Mouse (Mus musculus) intestine, embryonic 15.5 days (tissue): ENCODE measurements at regions not wholly inside any gene's neighbourhood (a gene's known extent, or its start where the extent isn't known, plus 50 kb on each side); places are given as distances from the start of the nearest gene placed in this dataset.

Experiments used
- ATAC-seq: fragments of 200-750 bp; cut with Nextera tagmentation; 2 replicates; pipeline ENCODE4 v1.8.0; 2017; ENCODE audit warnings: moderate TSS enrichment, moderate library complexity
- H3K27ac ChIP-seq: fragments of 300-500 bp; sonication (generic); 2 replicates; pipeline ENCODE4 v1.5.1; 2015; ENCODE audit warnings: mild to moderate bottlenecking, inconsistent platforms
- H3K27me3 ChIP-seq: fragments of 300-500 bp; sonication (generic); replicated peaks from 2 replicates; pipeline ENCODE4 v1.6.1; 2015; ENCODE audit warnings: inconsistent platforms
- H3K36me3 ChIP-seq: fragments of 300-500 bp; sonication (generic); 2 replicates; pipeline ENCODE4 v1.6.1; 2015; ENCODE audit warnings: inconsistent platforms
- H3K4me1 ChIP-seq: fragments of 300-500 bp; sonication (generic); replicated peaks from 2 replicates; pipeline ENCODE4 v1.6.1; 2015; ENCODE audit warnings: inconsistent platforms
- H3K4me2 ChIP-seq: fragments of 300-500 bp; sonication (generic); replicated peaks from 2 replicates; pipeline ENCODE4 v1.6.1; 2015; ENCODE audit warnings: mild to moderate bottlenecking, inconsistent platforms
- H3K4me3 ChIP-seq: fragments of 300-500 bp; sonication (generic); replicated peaks from 2 replicates; pipeline ENCODE4 v1.5.1; 2015; ENCODE audit warnings: inconsistent platforms
- H3K9ac ChIP-seq: fragments of 300-500 bp; sonication (generic); 2 replicates; pipeline ENCODE4 v1.6.1; 2015; ENCODE audit warnings: inconsistent platforms
- H3K9me3 ChIP-seq: fragments of 300-500 bp; sonication (generic); 2 replicates; pipeline ENCODE4 v1.6.1; 2016; ENCODE audit warnings: inconsistent platforms
- WGBS: fragments of 180-500 bp; shearing (Covaris S2); methylation state at CpG from one replicate; pipeline ENCODE4 v1.1.7; 2015; 5-methylcytosine and 5-hydroxymethylcytosine counted together

DNA sequence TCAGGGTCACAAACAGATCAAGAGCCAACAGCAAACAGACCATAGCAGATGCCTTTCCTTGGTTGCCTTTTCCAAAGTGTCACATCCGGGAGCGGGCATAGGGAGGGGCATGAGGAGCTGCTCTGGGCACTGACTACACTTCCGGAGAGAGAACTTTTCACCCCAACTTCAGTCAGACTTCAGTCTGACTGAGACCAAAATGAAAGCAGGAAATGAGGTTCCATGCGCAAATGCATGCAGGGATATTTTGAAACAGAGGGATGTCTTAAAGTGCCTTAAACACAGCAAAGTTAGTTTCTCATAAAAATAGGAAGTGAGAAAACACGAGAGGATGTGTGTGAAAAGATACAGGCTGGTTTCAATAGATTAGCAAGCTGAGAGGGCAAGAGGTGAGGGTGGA is 343.5 kb downstream of the Gm11361 start:
- no peak overlapping the region for H3K9ac ChIP-seq
- H3K4me3 ChIP-seq, result no peak overlapping the region
- H3K27me3 ChIP-seq, result no peaks in the 10 kb centered on the region
- no peaks in the 10 kb centered on the region for H3K36me3 ChIP-seq
- 58% methylated on average over 5 of the region's 5 CpGs for WGBS
- H3K27ac ChIP-seq, result no peak overlapping the region
- H3K4me2 ChIP-seq, result no peak overlapping the region
- H3K4me1 ChIP-seq, result no peaks in the 10 kb centered on the region
- no peak for ATAC-seq
- no peaks in the 10 kb centered on the region for H3K9me3 ChIP-seq

DNA sequence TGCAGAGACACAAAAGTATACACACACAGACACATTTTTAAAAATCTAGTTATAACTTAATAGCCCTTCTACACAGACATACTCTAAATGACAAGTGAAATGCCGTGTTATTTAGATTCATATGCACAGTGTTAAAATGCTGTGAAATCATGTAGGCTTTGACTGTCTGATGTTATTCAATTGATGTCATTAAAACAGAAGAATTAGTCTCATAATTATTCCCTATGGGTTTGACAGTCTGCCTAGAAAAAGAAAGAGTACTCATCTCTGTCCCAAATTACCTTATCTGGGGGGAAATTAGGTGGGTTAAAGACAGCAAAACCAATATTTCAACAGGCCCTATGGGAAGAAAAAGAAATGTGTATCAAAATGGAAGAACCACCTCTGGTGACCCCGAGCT is 339.0 kb downstream of the Gm11361 start:
- no peak for ATAC-seq

DNA sequence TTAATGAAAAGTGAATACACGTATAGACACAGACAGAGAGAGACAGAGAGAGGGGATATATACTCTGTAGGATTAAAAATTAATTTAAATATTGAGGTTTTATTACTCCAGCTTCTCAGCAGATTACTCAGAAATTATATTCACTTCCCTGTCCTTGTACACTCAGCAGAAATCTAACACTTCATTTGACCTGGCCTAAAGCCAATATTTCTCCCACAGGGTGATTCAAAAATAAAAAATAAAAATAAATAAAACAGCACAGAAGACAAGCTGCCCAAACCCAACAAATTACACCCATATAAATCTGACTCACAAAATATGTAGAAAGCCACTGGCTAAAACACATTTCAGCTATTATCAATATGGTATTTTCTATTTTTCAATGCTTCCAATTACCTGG is 334.8 kb downstream of the Gm11361 start:
- Histone ChIP-seq H3K9ac (no peak overlapping the region), H3K36me3 (no peaks in the 10 kb centered on the region), H3K4me1 (no peaks in the 10 kb centered on the region), H3K27me3 (no peaks in the 10 kb centered on the region), H3K4me3 (no peak overlapping the region), H3K9me3 (no peaks in the 10 kb centered on the region), H3K27ac (no peak overlapping the region), H3K4me2 (no peak overlapping the region)
- no peak for ATAC-seq
- WGBS, result 89% methylated on average over 1 of the region's 1 CpGs

More for the DNA sequence above, 339.0 kb downstream of the Gm11361 start:
- Histone ChIP-seq H3K4me3 (no peak overlapping the region), H3K27ac (no peak overlapping the region), H3K36me3 (no peaks in the 10 kb centered on the region), H3K4me1 (no peaks in the 10 kb centered on the region), H3K4me2 (no peak overlapping the region), H3K27me3 (no peaks in the 10 kb centered on the region), H3K9ac (no peak overlapping the region), H3K9me3 (no peaks in the 10 kb centered on the region)
- WGBS, result 87% methylated on average over 2 of the region's 2 CpGs

DNA sequence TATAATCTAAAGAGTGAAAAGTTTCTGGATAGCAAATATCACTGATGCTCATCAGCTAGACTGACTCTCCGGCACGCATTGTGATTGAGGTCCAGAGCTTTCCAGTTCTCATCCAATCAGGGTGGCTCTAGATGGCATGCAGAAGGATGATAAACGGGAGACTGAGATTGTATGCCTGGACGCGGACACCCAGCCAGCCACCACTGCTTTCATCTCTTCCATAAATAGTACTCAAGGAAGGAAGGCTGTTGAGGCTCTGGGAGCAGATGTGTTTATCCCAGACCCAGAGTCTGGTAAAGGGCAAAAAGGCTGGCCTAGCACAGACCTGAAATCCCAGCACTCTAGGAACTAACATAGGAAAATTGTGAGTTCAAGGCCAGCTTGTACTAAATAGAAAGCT is 330.6 kb downstream of the Gm11361 start:
- no peak overlapping the region for H3K27ac ChIP-seq
- H3K36me3 ChIP-seq, result no peaks in the 10 kb centered on the region
- WGBS, result 49% methylated on average over 5 of the region's 5 CpGs
- no peaks in the 10 kb centered on the region for H3K4me1 ChIP-seq
- H3K4me3 ChIP-seq, result no peak overlapping the region
- H3K4me2 ChIP-seq, result no peak overlapping the region
- ATAC-seq, result no peak
- no peaks in the 10 kb centered on the region for H3K27me3 ChIP-seq
- H3K9me3 ChIP-seq, result no peaks in the 10 kb centered on the region
- H3K9ac ChIP-seq, result no peak overlapping the region

DNA sequence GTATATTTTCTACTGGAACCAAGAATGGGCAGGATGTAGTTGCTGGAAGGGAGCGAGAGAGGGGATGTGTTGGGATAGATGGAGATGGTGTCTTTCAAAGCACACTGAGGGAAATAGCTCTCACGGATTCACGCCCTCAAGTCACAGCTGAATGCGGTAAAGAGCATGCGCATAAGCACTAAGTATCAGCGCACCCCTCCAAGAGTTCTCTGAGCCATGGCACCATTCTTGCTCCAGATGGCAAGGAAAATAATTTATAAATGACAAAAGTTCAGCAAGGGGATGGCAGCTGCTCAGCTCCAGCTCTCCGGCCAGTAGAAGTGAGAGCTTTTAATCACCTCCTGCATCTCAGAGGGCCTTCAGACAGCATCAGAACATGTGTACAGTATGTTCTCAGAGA is 329.4 kb downstream of the Gm11361 start:
- no peak overlapping the region for H3K27ac ChIP-seq
- no peaks in the 10 kb centered on the region for H3K27me3 ChIP-seq
- H3K4me1 ChIP-seq, result no peaks in the 10 kb centered on the region
- no peak overlapping the region for H3K4me3 ChIP-seq
- H3K9ac ChIP-seq, result no peak overlapping the region
- H3K36me3 ChIP-seq, result no peaks in the 10 kb centered on the region
- WGBS, result 84% methylated on average over 7 of the region's 7 CpGs
- H3K4me2 ChIP-seq, result no peak overlapping the region
- no peaks in the 10 kb centered on the region for H3K9me3 ChIP-seq
- no peak for ATAC-seq

DNA sequence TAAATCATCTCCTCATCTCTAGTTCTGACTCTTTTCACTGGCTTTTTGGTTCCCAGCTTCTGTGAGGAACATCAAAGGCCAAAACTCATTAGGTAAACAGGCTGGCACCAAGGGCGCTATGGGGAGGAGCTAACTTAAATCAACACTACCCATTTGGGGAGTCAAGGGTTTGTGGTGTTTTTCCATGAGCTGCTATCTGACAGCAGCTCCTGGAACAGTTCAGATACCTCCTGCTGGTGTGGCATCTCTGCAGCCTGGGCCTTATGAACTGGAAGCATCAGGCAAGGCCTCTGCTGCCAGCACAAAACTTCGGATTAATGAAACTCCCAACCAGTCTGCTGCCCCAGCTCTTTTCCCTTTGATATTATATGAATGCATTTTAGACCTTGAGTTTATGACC is 328.8 kb downstream of the Gm11361 start:
- no peak for ATAC-seq
- WGBS, result 61% methylated on average over 2 of the region's 2 CpGs
- no peak overlapping the region for H3K27ac ChIP-seq
- no peak overlapping the region for H3K4me2 ChIP-seq
- H3K4me1 ChIP-seq, result no peaks in the 10 kb centered on the region
- no peaks in the 10 kb centered on the region for H3K27me3 ChIP-seq
- no peaks in the 10 kb centered on the region for H3K36me3 ChIP-seq
- no peaks in the 10 kb centered on the region for H3K9me3 ChIP-seq
- no peak overlapping the region for H3K9ac ChIP-seq
- H3K4me3 ChIP-seq, result no peak overlapping the region

DNA sequence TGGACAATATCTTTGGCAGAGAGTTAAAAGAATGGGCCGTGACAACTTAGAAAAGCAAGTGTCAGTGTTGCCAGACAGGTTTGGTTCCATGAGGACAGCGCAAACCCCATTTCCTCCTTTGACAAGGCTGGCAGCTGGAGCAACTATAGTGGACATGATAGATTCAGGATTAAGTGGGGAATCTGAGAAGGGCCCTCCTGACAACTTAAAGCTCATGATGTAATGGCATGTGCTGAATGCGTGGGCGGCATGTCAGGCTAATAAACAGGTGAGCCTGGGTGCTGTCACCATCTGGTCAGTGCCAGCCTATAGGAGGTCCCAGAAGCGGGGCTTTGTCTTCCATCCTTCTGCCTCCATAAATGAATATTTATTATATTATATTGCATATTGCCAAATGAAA is 326.3 kb downstream of the Gm11361 start:
- no peaks in the 10 kb centered on the region for H3K27me3 ChIP-seq
- no peak overlapping the region for H3K9ac ChIP-seq
- 80% methylated on average over 5 of the region's 5 CpGs for WGBS
- H3K36me3 ChIP-seq, result no peaks in the 10 kb centered on the region
- ATAC-seq, result no peak
- no peak overlapping the region for H3K27ac ChIP-seq
- H3K9me3 ChIP-seq, result no peaks in the 10 kb centered on the region
- H3K4me3 ChIP-seq, result no peak overlapping the region
- H3K4me1 ChIP-seq, result no peaks in the 10 kb centered on the region
- H3K4me2 ChIP-seq, result no peak overlapping the region

DNA sequence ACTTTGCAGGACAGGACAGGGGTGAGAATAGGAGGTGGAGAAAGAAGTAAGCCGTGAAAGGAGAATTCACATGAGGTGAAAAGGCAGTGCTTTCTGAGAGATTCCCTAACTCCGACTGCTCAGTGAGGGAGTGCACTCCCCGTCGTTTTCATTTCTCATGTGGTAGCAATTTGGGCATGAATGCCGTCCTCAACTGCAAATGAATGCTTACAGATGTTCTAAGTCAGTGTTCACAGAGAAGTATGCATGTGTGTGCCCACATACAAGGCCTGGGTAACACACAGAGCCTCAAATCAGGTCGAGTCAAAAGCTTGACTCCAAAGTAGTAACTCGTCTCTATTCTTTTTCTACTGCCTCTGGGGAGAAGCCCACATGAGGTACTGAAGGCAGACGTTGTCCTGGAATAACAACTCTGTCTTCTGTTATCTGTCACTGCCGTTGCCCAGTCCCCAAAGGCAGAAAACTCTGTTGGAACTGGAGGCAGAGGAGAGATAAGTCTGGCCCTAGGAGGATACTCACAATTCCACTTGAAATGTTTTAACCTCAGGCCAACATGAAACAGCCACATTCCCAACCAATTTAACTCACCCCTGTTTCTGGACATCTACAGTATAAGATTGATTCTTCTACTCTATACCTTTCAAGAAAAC is 318.0 kb downstream of the Gm11361 start:
- Histone ChIP-seq H3K27ac (no peak overlapping the region), H3K9me3 (no peaks in the 10 kb centered on the region), H3K27me3 (no peaks in the 10 kb centered on the region), H3K4me1 (no peaks in the 10 kb centered on the region), H3K36me3 (no peaks in the 10 kb centered on the region), H3K9ac (no peak overlapping the region), H3K4me2 (no peak overlapping the region), H3K4me3 (no peak overlapping the region)
- no peak for ATAC-seq
- 57% methylated on average over 9 of the region's 9 CpGs for WGBS

DNA sequence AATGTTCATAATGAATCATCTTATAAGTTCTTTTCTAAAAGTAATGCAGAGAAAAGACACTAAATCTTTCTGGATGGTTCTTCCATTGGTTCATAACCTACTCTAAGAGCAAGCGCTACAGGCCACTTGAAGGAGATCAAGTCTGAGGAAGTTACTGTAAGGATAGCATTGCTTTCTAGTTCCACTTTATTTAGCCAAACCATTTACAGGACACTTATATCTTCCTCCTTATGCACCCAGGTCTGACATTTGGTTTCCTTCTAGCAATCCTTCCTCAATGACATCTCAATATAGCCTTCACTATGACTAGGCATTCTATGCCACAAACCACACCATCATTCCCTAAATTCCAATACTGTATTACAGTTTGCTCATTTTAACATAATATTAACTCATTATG is 316.0 kb downstream of the Gm11361 start:
- Histone ChIP-seq H3K4me1 (no peaks in the 10 kb centered on the region), H3K36me3 (no peaks in the 10 kb centered on the region), H3K27ac (no peak overlapping the region), H3K4me3 (no peak overlapping the region), H3K4me2 (no peak overlapping the region), H3K9me3 (no peaks in the 10 kb centered on the region), H3K9ac (no peak overlapping the region), H3K27me3 (no peaks in the 10 kb centered on the region)
- no peak for ATAC-seq
- WGBS, result 98% methylated on average over 1 of the region's 1 CpGs

DNA sequence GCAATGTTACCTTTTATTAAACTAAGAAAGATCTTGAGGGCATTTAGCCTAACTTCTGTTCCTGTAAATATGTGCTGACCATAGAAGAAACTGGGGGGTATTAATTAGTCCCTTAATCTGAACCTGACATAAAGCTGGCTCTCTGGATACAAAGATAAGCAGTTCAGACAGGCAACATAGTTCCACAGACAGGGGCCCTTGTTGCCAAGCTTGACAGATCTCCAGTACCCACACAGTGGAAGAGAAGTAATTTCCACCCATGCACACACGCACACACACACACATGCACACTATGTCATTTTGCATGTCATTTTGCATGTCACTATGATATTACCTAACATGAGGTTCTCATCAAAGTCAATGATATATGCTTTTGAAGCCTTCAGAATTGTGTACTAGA is 315.1 kb downstream of the Gm11361 start:
- ATAC-seq, result no peak
- Histone ChIP-seq H3K9ac (no peak overlapping the region), H3K4me3 (no peak overlapping the region), H3K9me3 (no peaks in the 10 kb centered on the region), H3K4me1 (no peaks in the 10 kb centered on the region), H3K27ac (no peak overlapping the region), H3K27me3 (no peaks in the 10 kb centered on the region), H3K4me2 (no peak overlapping the region), H3K36me3 (no peaks in the 10 kb centered on the region)
- 93% methylated on average over 1 of the region's 1 CpGs for WGBS

DNA sequence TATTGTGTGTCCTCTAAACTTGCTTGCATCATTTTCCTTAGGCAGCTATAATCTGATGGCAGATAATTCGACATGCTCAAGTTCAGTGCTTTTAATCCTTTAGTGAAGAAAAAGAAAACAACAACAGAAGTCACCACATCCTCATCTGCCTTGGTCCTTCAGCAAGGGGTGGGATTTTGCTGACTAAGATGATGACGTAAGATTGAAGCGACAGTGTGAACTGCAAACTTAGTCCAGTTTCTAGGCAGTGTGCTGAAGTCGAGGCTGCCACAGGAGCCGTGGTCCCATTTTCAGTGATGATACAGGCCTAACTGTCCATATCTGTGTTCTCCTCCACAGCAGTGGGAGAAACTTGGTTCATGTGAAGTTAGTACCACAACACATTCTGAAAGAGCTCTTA is 314.4 kb downstream of the Gm11361 start:
- Histone ChIP-seq H3K4me2 (no peak overlapping the region), H3K27ac (no peak overlapping the region), H3K9ac (no peak overlapping the region), H3K36me3 (no peaks in the 10 kb centered on the region), H3K9me3 (no peaks in the 10 kb centered on the region), H3K27me3 (no peaks in the 10 kb centered on the region), H3K4me3 (no peak overlapping the region), H3K4me1 (no peaks in the 10 kb centered on the region)
- ATAC-seq, result no peak
- 82% methylated on average over 5 of the region's 5 CpGs for WGBS

DNA sequence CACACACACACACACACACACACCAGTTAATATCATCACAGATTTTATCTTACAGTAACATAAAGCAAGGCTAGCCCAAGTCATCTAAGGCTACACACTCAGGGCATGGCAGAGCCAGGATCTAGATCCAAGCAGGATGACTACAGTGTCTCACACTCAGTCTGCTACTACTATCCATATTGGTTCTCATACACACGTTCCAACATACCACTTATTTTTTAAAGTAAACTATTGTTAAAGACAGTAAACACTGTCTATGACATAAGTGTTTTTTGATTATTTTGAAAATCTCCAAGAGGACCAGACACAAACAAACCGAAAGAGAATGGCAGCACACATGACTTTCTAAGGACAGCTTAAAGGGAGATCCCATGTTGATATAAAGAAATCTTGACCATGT is 306.3 kb downstream of the Gm11361 start:
- Histone ChIP-seq H3K27ac (no peak overlapping the region), H3K9ac (no peak overlapping the region), H3K4me2 (no peak overlapping the region), H3K9me3 (no peaks in the 10 kb centered on the region), H3K27me3 (no peaks in the 10 kb centered on the region), H3K36me3 (no peaks in the 10 kb centered on the region), H3K4me1 (no peaks in the 10 kb centered on the region), H3K4me3 (no peak overlapping the region)
- ATAC-seq, result peak; percentile 28; the same call in 1 of the 2 replicates
- 65% methylated on average over 2 of the region's 2 CpGs for whole genome bisulfite sequencing

DNA sequence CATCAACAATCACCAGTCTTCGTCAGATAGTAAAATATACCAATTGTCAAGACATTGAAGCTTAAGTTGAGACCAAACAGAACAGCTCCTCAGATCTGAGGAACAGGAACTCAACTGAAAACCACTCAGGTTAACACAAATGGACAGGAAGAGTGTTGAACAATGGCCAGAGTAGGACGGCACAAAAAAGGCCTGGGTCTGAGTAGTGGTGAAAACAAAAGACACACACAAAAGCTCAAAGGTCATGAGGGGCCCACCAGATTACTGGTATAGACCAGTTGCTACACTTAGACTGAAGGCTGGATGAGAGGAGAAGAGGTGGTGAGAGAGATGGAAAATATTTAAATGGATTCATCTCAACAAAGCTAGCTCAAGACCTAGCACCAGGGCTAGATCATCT is 302.8 kb downstream of the Gm11361 start:
- WGBS, result 68% methylated on average over 2 of the region's 2 CpGs
- no peak overlapping the region for H3K4me2 ChIP-seq
- H3K4me1 ChIP-seq, result no peaks in the 10 kb centered on the region
- H3K27ac ChIP-seq, result no peak overlapping the region
- H3K9me3 ChIP-seq, result no peaks in the 10 kb centered on the region
- no peaks in the 10 kb centered on the region for H3K27me3 ChIP-seq
- no peak for ATAC-seq
- H3K36me3 ChIP-seq, result no peaks in the 10 kb centered on the region
- H3K4me3 ChIP-seq, result no peak overlapping the region
- no peak overlapping the region for H3K9ac ChIP-seq
